Mouse (Mus musculus): Measurements from ENCODE around the gene Dcdc2b. TPM values are rescaled to one million over a fixed set of nuclear protein-coding genes. Genes with fewer than 3 reads are reported as not detected.

Dcdc2b gene
- polyA plus RNA-seq (2014; fragmentation: Nextera tagmentation; extraction: Ambion mirVana), result 2.2 and 3.2 TPM in 2 replicates

DNA sequence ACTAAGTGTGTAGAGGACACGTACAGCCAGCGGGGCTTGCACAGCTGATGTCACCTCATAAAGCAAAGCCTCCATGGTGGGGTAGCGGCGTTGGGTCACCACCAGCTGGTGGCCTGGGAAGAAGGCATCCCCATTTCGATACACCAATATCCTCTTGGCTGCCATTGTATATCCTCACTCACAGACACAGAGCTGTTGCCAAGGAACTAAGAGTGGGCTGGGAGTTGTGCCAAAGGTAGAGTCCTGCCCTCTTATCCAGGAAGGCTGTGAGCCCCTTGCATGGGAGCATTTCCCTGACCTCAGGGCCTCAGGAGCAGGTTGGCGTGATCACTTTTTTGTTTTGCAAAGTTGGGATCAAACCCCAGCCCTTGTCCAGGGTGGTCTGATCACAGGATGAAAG lies at the start of gene Dcdc2b:
Gene Dcdc2b (minus strand): TSS at position 165 of the 400 bp plus-strand sequence.
- peaks cover 4% of the 10 kb centered on the region; the same call in 1 of the 2 replicates for H3K4me1 ChIP-seq (ENCODE audit: control insufficient read depth, insufficient read depth, low read length)
- H3K4me3 ChIP-seq (ENCODE audit: low read depth, low read length), result no peak within 1 kb of the TSS
- DNase-seq (ENCODE audit: low spot score) (peak; percentile 42), ATAC-seq (no peak)
- H3K36me3 ChIP-seq (ENCODE audit: control insufficient read depth, insufficient read depth, low read length), result peaks cover 17% of the 10 kb centered on the region
- no peaks in the 10 kb centered on the region for H3K9me3 ChIP-seq (replicated peaks; ENCODE audit: control insufficient read depth, low read length)
- no peak within 1 kb of the TSS for H3K27ac ChIP-seq (ENCODE audit: low read depth, low read length)
- no peaks in the 10 kb centered on the region for H3K27me3 ChIP-seq (replicated peaks; ENCODE audit: control insufficient read depth, insufficient read depth, low read length)
- no peak within 1 kb of the TSS for H3K4me2 ChIP-seq (ENCODE audit: low read length)
- H3K9ac ChIP-seq (ENCODE audit: low read length), result no peak within 1 kb of the TSS
- 72% methylated on average over 6 of the region's 6 CpGs for WGBS

DNA sequence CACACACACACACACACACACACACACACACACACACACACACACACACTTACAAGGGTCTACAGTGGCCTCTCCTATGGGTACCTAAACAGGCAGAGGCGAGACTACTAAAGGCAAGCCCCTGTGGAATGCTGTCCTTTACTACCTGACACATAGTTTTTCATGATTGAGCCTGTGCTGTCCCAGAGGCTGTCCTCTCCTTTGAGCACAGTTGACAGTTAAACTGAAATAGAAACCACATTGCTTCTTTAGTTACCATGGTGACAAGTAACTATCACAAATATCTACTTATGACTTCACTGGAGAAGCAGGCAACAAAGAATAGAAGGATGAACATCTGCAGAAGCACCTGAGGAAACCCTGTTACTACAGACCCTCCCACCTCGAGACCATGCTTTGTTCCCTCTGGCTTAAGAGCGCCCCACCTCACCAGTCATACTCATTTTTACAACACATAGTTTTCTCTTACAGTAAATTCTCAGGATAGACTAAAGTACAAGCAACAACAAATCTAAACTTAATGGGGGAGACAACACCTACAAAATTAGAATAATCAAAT lies 48.3 kb upstream of the Dcdc2b start:
- H3K9ac ChIP-seq (ENCODE audit: low read length), result no peak overlapping the region
- H3K36me3 ChIP-seq (ENCODE audit: control insufficient read depth, insufficient read depth, low read length), result peaks cover 51% of the 10 kb centered on the region
- no peak overlapping the region for H3K4me3 ChIP-seq (ENCODE audit: low read depth, low read length)
- H3K27ac ChIP-seq (ENCODE audit: low read depth, low read length), result no peak overlapping the region
- no peaks in the 10 kb centered on the region for H3K4me1 ChIP-seq (ENCODE audit: control insufficient read depth, insufficient read depth, low read length)
- 84% methylated on average over 3 of the region's 3 CpGs for WGBS
- DNase-seq (ENCODE audit: low spot score) (no peak), ATAC-seq (no peak)
- H3K4me2 ChIP-seq (ENCODE audit: low read length), result no peak overlapping the region
- no peaks in the 10 kb centered on the region for H3K9me3 ChIP-seq (replicated peaks; ENCODE audit: control insufficient read depth, low read length)
- no peaks in the 10 kb centered on the region for H3K27me3 ChIP-seq (replicated peaks; ENCODE audit: control insufficient read depth, insufficient read depth, low read length)

DNA sequence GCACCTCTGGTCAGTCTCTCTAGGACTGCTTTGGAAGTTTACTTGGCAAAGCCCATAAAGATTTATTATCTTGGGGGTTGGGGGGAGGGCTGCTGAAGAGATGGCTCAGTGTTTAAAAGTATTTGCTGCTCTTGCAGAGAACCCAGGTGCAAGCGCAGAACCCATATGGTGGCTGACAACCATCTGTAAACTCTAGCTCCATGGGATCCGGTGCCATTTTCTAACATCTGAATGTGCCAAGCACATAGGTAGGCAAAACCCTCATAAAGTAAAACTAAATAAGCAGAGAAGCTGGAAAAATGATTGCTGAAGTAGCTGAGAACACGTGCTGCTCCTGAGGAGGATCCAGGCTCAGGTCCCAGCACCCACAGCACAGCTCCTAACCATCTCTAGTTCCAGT lies 47.5 kb upstream of the Dcdc2b start:
- DNase-seq (ENCODE audit: low spot score) (no peak), ATAC-seq (no peak)
- no peaks in the 10 kb centered on the region for H3K9me3 ChIP-seq (replicated peaks; ENCODE audit: control insufficient read depth, low read length)
- H3K27ac ChIP-seq (ENCODE audit: low read depth, low read length), result no peak overlapping the region
- H3K36me3 ChIP-seq (ENCODE audit: control insufficient read depth, insufficient read depth, low read length), result peaks cover 56% of the 10 kb centered on the region
- no peaks in the 10 kb centered on the region for H3K27me3 ChIP-seq (replicated peaks; ENCODE audit: control insufficient read depth, insufficient read depth, low read length)
- H3K4me2 ChIP-seq (ENCODE audit: low read length), result no peak overlapping the region
- no peak overlapping the region for H3K9ac ChIP-seq (ENCODE audit: low read length)
- 91% methylated on average over 3 of the region's 3 CpGs for WGBS
- H3K4me3 ChIP-seq (ENCODE audit: low read depth, low read length), result no peak overlapping the region
- H3K4me1 ChIP-seq (ENCODE audit: control insufficient read depth, insufficient read depth, low read length), result no peaks in the 10 kb centered on the region

DNA sequence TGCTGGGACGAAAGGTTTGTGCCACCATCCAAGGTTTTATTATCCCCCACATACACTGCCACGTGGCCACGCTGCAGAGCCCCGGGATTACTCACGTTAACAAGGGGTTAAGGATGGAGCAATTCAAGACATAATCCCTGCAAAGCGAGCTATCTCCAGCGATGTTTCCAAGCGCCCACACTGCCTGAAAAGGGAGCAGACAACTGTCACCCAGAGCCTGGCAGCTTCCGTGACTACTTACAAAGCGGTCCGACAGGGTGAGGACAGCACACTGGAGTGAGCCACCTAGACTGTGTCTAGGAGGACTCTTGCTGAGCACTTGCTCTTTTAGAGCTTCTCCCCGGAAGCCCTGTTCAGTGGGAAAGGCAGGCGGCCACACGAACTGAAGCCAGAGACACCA lies 40.7 kb upstream of the Dcdc2b start:
- Histone ChIP-seq H3K9ac (ENCODE audit: low read length) (no peak overlapping the region), H3K36me3 (ENCODE audit: control insufficient read depth, insufficient read depth, low read length) (peaks cover 94% of the 10 kb centered on the region), H3K27me3 (replicated peaks; ENCODE audit: control insufficient read depth, insufficient read depth, low read length) (no peaks in the 10 kb centered on the region), H3K9me3 (replicated peaks; ENCODE audit: control insufficient read depth, low read length) (no peaks in the 10 kb centered on the region), H3K4me3 (ENCODE audit: low read depth, low read length) (no peak overlapping the region), H3K27ac (ENCODE audit: low read depth, low read length) (no peak overlapping the region), H3K4me2 (ENCODE audit: low read length) (no peak overlapping the region), H3K4me1 (ENCODE audit: control insufficient read depth, insufficient read depth, low read length) (no peaks in the 10 kb centered on the region)
- 91% methylated on average over 14 of the region's 14 CpGs for WGBS
- no peak for ATAC-seq
- DNase-seq (ENCODE audit: low spot score), result no peak

DNA sequence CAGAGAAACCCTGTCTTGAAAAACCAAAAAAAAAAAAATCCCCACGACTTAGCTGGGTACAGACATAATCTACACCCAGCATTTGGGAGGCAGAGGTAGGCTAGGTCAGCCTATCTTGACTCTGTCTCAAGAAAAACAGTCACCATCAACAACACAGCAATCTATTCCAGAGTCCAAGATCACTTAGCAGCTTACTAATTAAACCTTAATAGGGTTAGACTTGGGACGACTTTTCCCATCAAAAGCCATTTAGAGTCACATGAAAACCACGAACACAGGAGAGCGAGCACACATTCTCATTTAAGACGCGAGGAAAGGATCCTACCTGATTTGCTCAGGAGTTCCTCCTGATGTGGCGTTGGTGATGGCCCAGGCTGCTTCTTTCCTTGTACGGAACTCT lies 36.3 kb upstream of the Dcdc2b start:
- ATAC-seq (no peak), DNase-seq (ENCODE audit: low spot score) (no peak)
- H3K9ac ChIP-seq (ENCODE audit: low read length), result no peak overlapping the region
- no peak overlapping the region for H3K4me2 ChIP-seq (ENCODE audit: low read length)
- no peaks in the 10 kb centered on the region for H3K9me3 ChIP-seq (replicated peaks; ENCODE audit: control insufficient read depth, low read length)
- peaks cover 92% of the 10 kb centered on the region for H3K36me3 ChIP-seq (ENCODE audit: control insufficient read depth, insufficient read depth, low read length)
- no peak overlapping the region for H3K4me3 ChIP-seq (ENCODE audit: low read depth, low read length)
- no peak overlapping the region for H3K27ac ChIP-seq (ENCODE audit: low read depth, low read length)
- WGBS, result 95% methylated on average over 8 of the region's 8 CpGs
- H3K27me3 ChIP-seq (replicated peaks; ENCODE audit: control insufficient read depth, insufficient read depth, low read length), result no peaks in the 10 kb centered on the region
- H3K4me1 ChIP-seq (ENCODE audit: control insufficient read depth, insufficient read depth, low read length), result no peaks in the 10 kb centered on the region

DNA sequence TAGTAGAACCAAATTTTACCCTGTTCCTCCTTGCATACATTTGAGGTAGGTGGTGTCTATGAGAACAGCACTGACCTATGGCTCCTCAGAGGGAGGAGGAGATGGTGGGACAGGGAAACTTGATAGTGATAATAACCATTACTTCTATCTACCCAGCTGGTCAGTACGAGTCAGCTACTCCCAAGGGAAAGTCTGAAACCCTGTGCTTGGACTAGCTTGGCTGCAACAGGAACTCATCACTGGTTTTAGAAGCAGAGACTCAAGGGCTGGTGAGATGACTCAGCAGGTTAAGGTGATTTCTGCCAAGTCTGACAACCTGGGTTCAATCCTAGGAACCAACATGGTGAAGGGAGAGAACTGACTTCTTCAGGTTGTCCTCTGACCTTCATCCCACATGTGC lies 34.6 kb upstream of the Dcdc2b start:
- no peak overlapping the region for H3K4me3 ChIP-seq (ENCODE audit: low read depth, low read length)
- WGBS, result 100% methylated on average over 1 of the region's 1 CpGs
- H3K4me1 ChIP-seq (ENCODE audit: control insufficient read depth, insufficient read depth, low read length), result no peaks in the 10 kb centered on the region
- DNase-seq (ENCODE audit: low spot score), result no peak
- no peak overlapping the region for H3K27ac ChIP-seq (ENCODE audit: low read depth, low read length)
- H3K9me3 ChIP-seq (replicated peaks; ENCODE audit: control insufficient read depth, low read length), result no peaks in the 10 kb centered on the region
- no peak overlapping the region for H3K4me2 ChIP-seq (ENCODE audit: low read length)
- ATAC-seq, result no peak
- no peaks in the 10 kb centered on the region for H3K27me3 ChIP-seq (replicated peaks; ENCODE audit: control insufficient read depth, insufficient read depth, low read length)
- peaks cover 85% of the 10 kb centered on the region for H3K36me3 ChIP-seq (ENCODE audit: control insufficient read depth, insufficient read depth, low read length)
- no peak overlapping the region for H3K9ac ChIP-seq (ENCODE audit: low read length)

DNA sequence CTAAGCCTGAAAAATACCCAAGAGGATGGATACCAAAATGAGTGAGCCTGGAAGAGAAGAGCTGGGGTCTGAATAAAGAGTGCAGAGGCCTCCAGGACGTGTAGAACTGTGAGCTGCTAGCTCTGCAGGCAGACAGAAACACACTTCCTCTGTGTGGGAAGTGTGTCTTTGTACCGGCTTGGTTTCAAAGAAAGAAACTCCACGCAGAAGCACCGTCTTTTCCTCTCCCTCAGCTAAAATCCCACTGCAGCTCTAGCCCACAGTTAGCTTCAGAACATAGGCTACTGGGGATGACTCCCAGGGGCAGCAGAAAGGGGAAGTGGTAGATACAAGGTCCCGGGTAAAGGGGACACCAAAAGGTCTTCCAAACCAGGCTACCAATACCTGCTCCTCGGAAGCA lies 31.1 kb upstream of the Dcdc2b start:
- WGBS, result 90% methylated on average over 6 of the region's 6 CpGs
- no peak for DNase-seq (ENCODE audit: low spot score)
- peaks cover 6% of the 10 kb centered on the region; the same call in 1 of the 2 replicates for H3K4me1 ChIP-seq (ENCODE audit: control insufficient read depth, insufficient read depth, low read length)
- no peak for ATAC-seq
- no peaks in the 10 kb centered on the region for H3K9me3 ChIP-seq (replicated peaks; ENCODE audit: control insufficient read depth, low read length)
- no peak overlapping the region for H3K9ac ChIP-seq (ENCODE audit: low read length)
- H3K27me3 ChIP-seq (replicated peaks; ENCODE audit: control insufficient read depth, insufficient read depth, low read length), result no peaks in the 10 kb centered on the region
- H3K36me3 ChIP-seq (ENCODE audit: control insufficient read depth, insufficient read depth, low read length), result peaks cover 55% of the 10 kb centered on the region
- no peak overlapping the region for H3K4me2 ChIP-seq (ENCODE audit: low read length)
- no peak overlapping the region for H3K27ac ChIP-seq (ENCODE audit: low read depth, low read length)
- H3K4me3 ChIP-seq (ENCODE audit: low read depth, low read length), result no peak overlapping the region

DNA sequence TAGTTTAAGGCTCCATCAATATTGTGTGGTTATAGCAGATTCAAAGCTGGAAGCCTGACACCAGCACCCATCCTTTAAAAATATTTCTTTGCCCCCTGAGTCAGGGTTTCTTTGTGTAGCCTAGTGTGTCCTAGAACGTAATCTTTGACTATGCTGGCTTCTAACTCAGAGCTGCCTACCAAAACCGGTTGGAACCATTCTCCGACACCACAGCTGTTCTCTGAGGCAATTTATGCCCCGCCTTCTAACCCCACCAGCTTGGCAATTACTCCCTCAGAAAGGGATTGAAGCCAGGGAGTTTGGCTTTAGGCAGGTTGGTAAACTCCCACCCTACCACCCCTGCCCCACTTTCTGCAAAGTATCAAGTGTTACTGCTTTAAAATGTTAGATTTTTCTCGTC lies 27.7 kb upstream of the Dcdc2b start:
- ATAC-seq, result no peak
- Histone ChIP-seq H3K4me2 (ENCODE audit: low read length) (peak overlapping the region; percentile 41), H3K27me3 (replicated peaks; ENCODE audit: control insufficient read depth, insufficient read depth, low read length) (no peaks in the 10 kb centered on the region), H3K9ac (ENCODE audit: low read length) (0 out of 2 replicates have a peak overlapping the region, but pooled peaks have one; percentile 25), H3K4me3 (ENCODE audit: low read depth, low read length) (peak overlapping the region; percentile 50; the same call in 1 of the 2 replicates), H3K4me1 (ENCODE audit: control insufficient read depth, insufficient read depth, low read length) (peaks cover 23% of the 10 kb centered on the region), H3K9me3 (replicated peaks; ENCODE audit: control insufficient read depth, low read length) (no peaks in the 10 kb centered on the region), H3K27ac (ENCODE audit: low read depth, low read length) (no peak overlapping the region), H3K36me3 (ENCODE audit: control insufficient read depth, insufficient read depth, low read length) (peaks cover 47% of the 10 kb centered on the region)
- DNase-seq (ENCODE audit: low spot score), result peak; percentile 63
- 35% methylated on average over 5 of the region's 5 CpGs for WGBS

DNA sequence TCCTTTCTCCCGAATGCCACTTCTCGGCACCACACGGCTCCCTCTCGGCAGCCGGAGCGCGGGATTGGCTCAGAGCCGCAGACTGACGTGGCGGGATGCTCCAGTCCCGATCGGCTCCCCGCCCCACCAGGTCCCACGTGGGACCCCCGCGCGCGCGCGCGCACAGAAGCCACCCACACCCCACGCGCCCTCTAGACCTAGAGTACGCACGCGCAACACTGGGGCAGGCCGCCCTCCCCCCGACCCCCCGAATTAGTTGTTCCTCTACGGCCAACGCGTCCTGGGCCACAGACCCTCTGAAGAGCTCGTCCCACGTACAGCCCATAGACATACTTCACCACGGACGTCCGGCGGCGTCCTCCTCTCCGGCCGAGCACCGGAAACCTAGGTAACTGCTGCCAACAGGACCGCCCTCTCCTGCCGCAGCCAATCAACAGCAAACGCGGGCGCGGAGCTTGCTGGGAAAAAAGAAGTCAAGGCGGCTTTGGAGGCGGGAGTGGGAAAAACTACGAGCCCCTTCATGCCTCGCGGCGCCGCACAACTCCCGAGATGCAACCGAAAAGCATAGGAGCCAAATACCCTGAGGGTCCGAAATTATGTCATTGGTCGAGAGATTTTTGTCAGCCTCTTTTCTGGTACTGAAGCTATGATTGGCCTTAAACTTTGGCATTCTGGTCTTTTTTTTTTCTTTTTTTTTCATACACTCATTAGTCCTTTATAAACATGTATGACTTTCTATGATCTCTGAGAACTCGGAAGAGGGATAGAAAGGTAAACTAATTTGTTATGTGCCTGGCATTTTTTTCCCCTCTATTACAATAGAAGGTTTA lies 26.8 kb upstream of the Dcdc2b start, which contains the start of gene Txlna:
Gene Txlna (minus strand): TSS at position 428 of the 830 bp plus-strand sequence.
- Histone ChIP-seq H3K9me3 (replicated peaks; ENCODE audit: control insufficient read depth, low read length) (no peaks in the 10 kb centered on the region), H3K36me3 (ENCODE audit: control insufficient read depth, insufficient read depth, low read length) (peaks cover 48% of the 10 kb centered on the region), H3K4me2 (ENCODE audit: low read length) (peak within 1 kb of the TSS; percentile 83), H3K9ac (ENCODE audit: low read length) (peak within 1 kb of the TSS; percentile 75), H3K27me3 (replicated peaks; ENCODE audit: control insufficient read depth, insufficient read depth, low read length) (no peaks in the 10 kb centered on the region), H3K4me1 (ENCODE audit: control insufficient read depth, insufficient read depth, low read length) (peaks cover 23% of the 10 kb centered on the region), H3K4me3 (ENCODE audit: low read depth, low read length) (peak within 1 kb of the TSS; percentile 50), H3K27ac (ENCODE audit: low read depth, low read length) (peak within 1 kb of the TSS; percentile 90)
- peak; percentile 99 for DNase-seq (ENCODE audit: low spot score)
- WGBS, result under 1% methylated on average over 59 of the region's 60 CpGs
- ATAC-seq, result peak; percentile 96

Measured in forebrain, embryonic 14.5 days (tissue).